Mouse (Mus musculus) CH12F3 (cell line): ENCODE data around the gene Gm8281.
"Not testable (repeated sequence)": the region's sequence is repeated elsewhere in the genome, so short reads cannot be mapped to it uniquely, and the experiment has no call there.

Source experiments
- in situ Hi-C: fragments of 300-500 bp; cut with MboI; formaldehyde crosslinking; loops from 2 replicates; pipeline ENCODE4 v1.14.3; 2020; ENCODE audit warnings: low sequenced_read_pairs

The Gm8281 gene

GRCm38 (mm10) chr14:5070611-5071490 lies at the start of gene Gm8281:
Gene Gm8281 (plus strand): TSS chr14:5071040.
- in situ Hi-C loops: not testable (repeated sequence)

DNA sequence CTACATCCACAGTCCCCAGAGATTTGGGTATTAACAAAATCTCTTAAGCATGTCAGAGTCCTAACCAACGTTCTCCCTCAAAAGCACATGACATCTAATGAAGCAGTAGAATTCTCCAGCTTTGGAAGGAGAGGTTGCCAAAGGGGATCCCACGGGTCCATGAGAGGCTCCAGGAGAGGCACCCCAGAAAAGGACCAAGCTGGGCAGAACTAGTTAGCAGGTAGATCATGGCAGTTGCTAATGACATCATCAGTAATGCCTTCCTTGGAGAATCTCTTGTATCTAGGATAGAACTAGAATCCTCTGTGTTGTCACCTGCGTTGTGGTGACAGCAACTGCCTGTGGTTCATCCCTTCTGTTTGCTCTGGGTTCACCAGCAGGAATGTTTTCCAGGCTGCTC lies 20.5 kb upstream of the Gm8281 start, which contains the start of gene 4930555G01Rik:
Gene 4930555G01Rik, plus strand, starts transcription at position 301 of the 400 bp plus-strand sequence.
- in situ Hi-C loops: not testable (repeated sequence)

DNA sequence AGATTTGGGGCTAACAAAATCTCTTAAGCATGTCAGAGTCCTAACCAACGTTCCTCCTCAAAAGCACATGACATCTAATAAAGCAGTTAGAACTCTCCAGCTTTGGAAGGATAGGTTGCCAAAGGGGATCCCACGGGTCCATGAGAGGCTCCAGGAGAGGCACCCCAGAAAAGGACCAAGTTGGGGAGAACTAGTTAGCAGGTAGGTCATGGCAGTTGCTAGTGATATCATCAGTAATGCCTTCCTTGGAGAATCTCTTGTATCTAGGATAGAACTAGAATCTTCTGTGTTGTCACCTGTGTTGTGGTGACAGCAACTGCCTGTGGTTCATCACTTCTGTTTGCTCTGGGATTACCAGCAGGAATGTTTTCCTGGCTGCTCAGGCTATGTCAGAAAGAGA lies 60.4 kb downstream of the Gm8281 start, which contains the start of gene Gm8279:
Gene Gm8279, plus strand, starts transcription at position 301 of the 400 bp plus-strand sequence.
- in situ Hi-C loops: not testable (repeated sequence)
